In the genomic region with DNA sequence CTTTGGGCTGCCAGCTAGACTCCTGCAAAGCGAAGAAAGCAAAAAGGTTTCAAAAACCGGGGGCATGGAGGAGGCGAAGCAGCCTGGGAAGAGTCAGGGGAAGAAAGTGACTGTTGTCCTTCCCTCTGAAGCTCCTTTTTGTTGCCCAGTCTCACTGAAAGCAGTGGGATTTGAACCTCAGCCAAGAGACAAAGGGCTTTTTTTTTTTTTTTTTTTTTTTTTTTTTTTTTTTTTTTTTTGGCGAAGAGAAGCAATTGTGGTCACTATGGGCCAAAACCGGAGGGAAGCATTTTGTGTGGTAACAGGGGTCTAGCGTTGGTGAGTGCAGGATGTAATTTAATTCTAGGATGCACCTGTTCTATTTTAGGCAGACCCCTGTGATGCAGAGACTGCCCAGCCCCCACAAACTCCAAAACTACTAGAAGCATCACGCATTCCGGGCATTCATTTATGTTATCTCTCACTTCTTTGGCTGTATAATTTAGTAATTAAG, we compare ENCODE assay signal across 13 mouse cellular contexts.
A peak's percentile ranks its signal among the peaks of the same experiment; 100 is the strongest.
DNase-seq lines count a peak whose midpoint lies in the region; ATAC-seq and TF ChIP-seq lines count a peak whose summit lies in the region.
"Had no signal": no experiment of that assay in that cellular context is flagged by ENCODE, and none has a peak within 500 bp of the region (broad histone marks: within the 10 kb centered on the region; RNA-seq: fewer than 3 reads in every experiment).

No protein-coding gene starts in this region.

- no peak for TF ChIP-seq CTCF in thymus, adult 2 months (IDR thresholded peaks at IDR 0.05; ENCODE audit: borderline replicate concordance, control insufficient read depth, extremely low read depth, insufficient read depth, low read length, poor library complexity)

- H3K9me3 ChIP-seq in hindbrain, embryonic 13.5 days, result no peaks in the 10 kb centered on the region
- no peaks in the 10 kb centered on the region for H3K9me3 ChIP-seq in hindbrain, embryonic 11.5 days (ENCODE audit: control insufficient read depth, low read length)
- H3K9me3 ChIP-seq in neural tube, embryonic 13.5 days, result no peaks in the 10 kb centered on the region
- H3K9me3 ChIP-seq: intestine, embryonic 15.5 days; stomach, embryonic 15.5 days had no signal

- H3K4me2 ChIP-seq in hindbrain, embryonic 13.5 days, result no peak overlapping the region
- no peak overlapping the region for H3K4me2 ChIP-seq in hindbrain, embryonic 11.5 days (replicated peaks; ENCODE audit: low read depth, low read length)
- H3K4me2 ChIP-seq in neural tube, embryonic 13.5 days, result no peak overlapping the region; the same call in 1 of the 2 replicates
- H3K4me2 ChIP-seq: intestine, embryonic 15.5 days; stomach, embryonic 15.5 days had no signal

- H3K9ac ChIP-seq in hindbrain, embryonic 13.5 days, result no peak overlapping the region
- no peak overlapping the region for H3K9ac ChIP-seq in hindbrain, embryonic 11.5 days (ENCODE audit: low read depth, low read length)
- no peak overlapping the region for H3K9ac ChIP-seq in neural tube, embryonic 13.5 days
- H3K9ac ChIP-seq: intestine, embryonic 15.5 days; stomach, embryonic 15.5 days had no signal

- H3K4me1 ChIP-seq in hindbrain, embryonic 13.5 days (replicated peaks), result peaks cover 16% of the 10 kb centered on the region
- no peaks in the 10 kb centered on the region for H3K4me1 ChIP-seq in hindbrain, embryonic 11.5 days (replicated peaks; ENCODE audit: control insufficient read depth, insufficient read depth, low read length)
- H3K4me1 ChIP-seq in neural tube, embryonic 13.5 days (replicated peaks), result peaks cover 29% of the 10 kb centered on the region
- no peaks in the 10 kb centered on the region for H3K4me1 ChIP-seq in thymus, adult 2 months (replicated peaks; ENCODE audit: control insufficient read depth, insufficient read depth, low read length)
- H3K4me1 ChIP-seq: intestine, embryonic 15.5 days had no signal

- H3K4me3 ChIP-seq in hindbrain, embryonic 13.5 days, result no peak overlapping the region
- no peak overlapping the region for H3K4me3 ChIP-seq in hindbrain, embryonic 11.5 days (ENCODE audit: low read depth, low read length)
- H3K4me3 ChIP-seq in neural tube, embryonic 13.5 days, result no peak overlapping the region
- H3K4me3 ChIP-seq in thymus, adult 2 months (ENCODE audit: control insufficient read depth, insufficient read depth, low read length), result no peak overlapping the region
- H3K4me3 ChIP-seq: intestine, embryonic 15.5 days; stomach, embryonic 15.5 days had no signal

- peak; percentile 69; the same call in 1 of the 2 replicates for ATAC-seq in hindbrain, embryonic 13.5 days (ENCODE audit: low FRiP score)
- no peak for ATAC-seq in hindbrain, embryonic 11.5 days (ENCODE audit: low FRiP score)
- ATAC-seq in neural tube, embryonic 13.5 days (ENCODE audit: low read depth), result 0 out of 2 replicates have a peak, but pooled peaks have one; percentile 42
- ATAC-seq: activated CD4-positive, CD25-positive, alpha-beta regulatory T cell, adult 4 months; intestine, embryonic 15.5 days had no signal

- WGBS in hindbrain, embryonic 13.5 days, result 34% methylated on average over 8 of the region's 8 CpGs
- whole genome bisulfite sequencing in hindbrain, embryonic 11.5 days, result 42% methylated on average over 8 of the region's 8 CpGs
- WGBS in neural tube, embryonic 13.5 days, result 37% methylated on average over 8 of the region's 8 CpGs
- WGBS in thymus, adult 2 months, result 35% methylated on average over 8 of the region's 8 CpGs

- 0 out of 2 replicates have a peak overlapping the region, but pooled peaks have one; percentile 56 for H3K27ac ChIP-seq in hindbrain, embryonic 13.5 days
- no peak overlapping the region for H3K27ac ChIP-seq in hindbrain, embryonic 11.5 days (ENCODE audit: low read depth, low read length)
- peak overlapping the region; percentile 69; the same call in 1 of the 2 replicates for H3K27ac ChIP-seq in neural tube, embryonic 13.5 days (replicated peaks)
- H3K27ac ChIP-seq in thymus, adult 2 months (ENCODE audit: control insufficient read depth, insufficient read depth, low read length), result no peak overlapping the region
- H3K27ac ChIP-seq: intestine, embryonic 15.5 days; stomach, embryonic 15.5 days had no signal

- H3K27me3 ChIP-seq in hindbrain, embryonic 13.5 days, result no peaks in the 10 kb centered on the region
- no peaks in the 10 kb centered on the region for H3K27me3 ChIP-seq in hindbrain, embryonic 11.5 days (ENCODE audit: control insufficient read depth, insufficient read depth, low read length)
- no peaks in the 10 kb centered on the region for H3K27me3 ChIP-seq in neural tube, embryonic 13.5 days
- no peaks in the 10 kb centered on the region for H3K27me3 ChIP-seq in thymus, adult 2 months (ENCODE audit: control insufficient read depth, insufficient read depth, low read length)
- H3K27me3 ChIP-seq: intestine, embryonic 15.5 days; stomach, embryonic 15.5 days had no signal

- DNase-seq in hindbrain, embryonic 11.5 days (ENCODE audit: low spot score), result no peak
- DNase-seq in neural tube, embryonic 10.5 days (ENCODE audit: extremely low spot score, low spot score), result no peak
- peak; percentile 34 for DNase-seq in cerebellum, adult 9-11 months
- no peak for DNase-seq in urinary bladder, postnatal 14 days (ENCODE audit: low spot score)
- DNase-seq in thymus, adult 2 months, result no peak
- DNase-seq: layer of hippocampus, adult 9-11 months; lung, postnatal 14 days; right cerebral cortex, postnatal 14 days had no signal

- no peak for TF ChIP-seq POLR2A in thymus, adult 2 months (IDR thresholded peaks at IDR 0.05; ENCODE audit: control insufficient read depth, extremely low read depth, insufficient read depth, low read length, poor library complexity)

- H3K36me3 ChIP-seq in hindbrain, embryonic 13.5 days, result no peaks in the 10 kb centered on the region
- no peaks in the 10 kb centered on the region for H3K36me3 ChIP-seq in hindbrain, embryonic 11.5 days (ENCODE audit: control insufficient read depth, insufficient read depth, low read length)
- no peaks in the 10 kb centered on the region for H3K36me3 ChIP-seq in neural tube, embryonic 13.5 days
- H3K36me3 ChIP-seq in thymus, adult 2 months (ENCODE audit: control insufficient read depth, insufficient read depth, low read length), result no peaks in the 10 kb centered on the region
- H3K36me3 ChIP-seq: intestine, embryonic 15.5 days; stomach, embryonic 15.5 days had no signal

Comparison
In these comparisons a context has a peak if more than half of its experiments do, and no peak if none do; other contexts are left out.
1. H3K27ac ChIP-seq: peak in hindbrain, embryonic 13.5 days (single experiment) and neural tube, embryonic 13.5 days (single experiment); none in hindbrain, embryonic 11.5 days (single experiment) and thymus, adult 2 months (single experiment).